Mouse (Mus musculus): ENCODE measurements around the gene Mup15. TPM values are rescaled to one million over a fixed set of nuclear protein-coding genes. Genes with fewer than 3 reads are reported as not detected.
"Not testable (repeated sequence)": the region's sequence is repeated elsewhere in the genome, so short reads cannot be mapped to it uniquely, and the experiment has no call there.

Gene Mup15
- not detected in 2 replicates for polyA plus RNA-seq (2011; ENCODE audit: insufficient read depth, insufficient read length, low read depth, missing spikeins)

GRCm38 (mm10) chr4:61439643-61440042 lies at the start of gene Mup15:
Gene Mup15, minus strand, starts transcription at chr4:61439743.
- not testable (repeated sequence) for H3K4me1 ChIP-seq (ENCODE audit: control insufficient read depth, insufficient read depth, low read length); H3K36me3 ChIP-seq (ENCODE audit: control insufficient read depth, insufficient read depth, low read length, poor library complexity, severe bottlenecking); H3K27ac ChIP-seq (ENCODE audit: insufficient read depth, low read length); H3K4me3 ChIP-seq (ENCODE audit: low read depth, low read length); H3K9me3 ChIP-seq (replicated peaks; ENCODE audit: control insufficient read depth, insufficient read depth, low read length, poor library complexity, severe bottlenecking); H3K27me3 ChIP-seq (ENCODE audit: control insufficient read depth, insufficient read depth, low read length, poor library complexity, severe bottlenecking); H3K9ac ChIP-seq (ENCODE audit: low read depth, poor library complexity, severe bottlenecking)

Other genes with a start within 250 kb of the Mup15 start
- gene Mup13, start 211.5 kb downstream of the Mup15 start, polyA plus RNA-seq (2011; ENCODE audit: insufficient read depth, insufficient read length, low read depth, missing spikeins): not detected in 2 replicates
- gene Mup14, start 135.7 kb downstream of the Mup15 start, polyA plus RNA-seq (2011; ENCODE audit: insufficient read depth, insufficient read length, low read depth, missing spikeins): not detected in 2 replicates
- not detected in 2 replicates for gene Mup16, start 79.8 kb upstream of the Mup15 start, polyA plus RNA-seq (2011; ENCODE audit: insufficient read depth, insufficient read length, low read depth, missing spikeins)
- not detected in 2 replicates for gene Mup17, start 156.1 kb upstream of the Mup15 start, polyA plus RNA-seq (2011; ENCODE audit: insufficient read depth, insufficient read length, low read depth, missing spikeins)
- not detected in 2 replicates for gene Mup18, start 234.4 kb upstream of the Mup15 start, polyA plus RNA-seq (2011; ENCODE audit: insufficient read depth, insufficient read length, low read depth, missing spikeins)